Mouse (Mus musculus) embryo, embryonic 10.5 days (tissue): ENCODE results near the gene Cntd1.
"Not testable (repeated sequence)": the region's sequence is repeated elsewhere in the genome, so short reads cannot be mapped to it uniquely, and the experiment has no call there.

Experiments
- DNase-seq: peaks from one replicate; pipeline ENCODE4 v3.0.0-alpha.2; 2015; ENCODE audit warnings: low spot score

Cntd1 gene

DNA sequence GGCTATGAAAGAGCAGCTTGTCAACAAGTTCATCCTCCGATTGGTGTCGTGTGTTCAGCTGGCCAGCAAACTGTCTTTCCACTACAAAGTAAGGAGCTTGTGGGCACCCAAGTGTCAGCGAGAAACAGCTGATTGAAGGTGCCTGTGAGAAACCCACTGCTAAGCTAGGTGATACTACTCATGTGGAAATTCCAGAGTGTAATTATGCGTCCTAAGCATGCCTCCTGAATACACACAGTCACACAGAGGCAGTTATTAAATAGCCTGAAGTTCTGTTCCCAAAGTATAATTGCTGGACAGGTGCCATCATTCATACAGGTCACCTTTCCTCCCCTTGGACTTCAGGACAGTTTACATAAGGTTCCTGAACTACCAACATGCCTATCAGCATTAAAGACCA lies 5.0 kb downstream of the Cntd1 start:
- DNase-seq: no peak

DNA sequence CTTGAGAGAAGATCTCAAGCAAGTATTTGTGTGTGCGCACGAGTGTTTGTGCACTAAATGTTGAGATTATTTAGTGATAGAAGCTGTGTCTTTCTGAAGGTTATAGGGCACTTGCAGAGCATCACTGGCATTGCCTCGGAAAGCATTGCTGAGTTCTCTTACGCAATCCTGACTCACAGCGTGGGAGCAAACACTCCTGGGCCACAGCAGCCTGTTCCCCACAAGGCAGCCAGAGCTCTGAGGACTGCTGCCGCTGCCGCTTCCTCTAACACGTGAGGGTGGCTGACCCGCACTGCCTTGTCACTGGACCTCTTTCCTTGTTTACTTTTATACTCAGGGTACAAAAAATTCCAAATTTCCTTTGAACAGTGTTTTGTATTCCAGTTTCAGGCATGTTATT lies 8.5 kb downstream of the Cntd1 start:
- DNase-seq: no peak

DNA sequence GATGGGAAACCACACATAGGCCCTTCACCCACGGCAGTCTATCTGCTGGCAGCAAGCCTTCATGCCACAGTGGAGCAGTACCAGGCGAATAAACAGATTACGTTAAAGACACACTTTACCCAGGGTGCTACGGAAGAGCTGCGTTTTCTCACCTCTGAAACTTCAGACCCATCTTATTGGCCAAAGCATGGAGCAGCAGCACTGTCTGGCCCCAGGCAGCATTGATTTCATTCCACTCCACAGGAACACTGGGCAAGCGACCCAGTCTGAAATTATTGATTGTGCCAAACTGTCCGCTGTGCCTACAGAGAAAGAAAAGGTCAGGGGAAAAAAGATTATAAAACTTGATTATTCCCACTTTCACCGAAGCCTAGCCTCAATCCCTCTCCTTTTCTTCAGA lies 12.4 kb downstream of the Cntd1 start:
- no peak for DNase-seq

DNA sequence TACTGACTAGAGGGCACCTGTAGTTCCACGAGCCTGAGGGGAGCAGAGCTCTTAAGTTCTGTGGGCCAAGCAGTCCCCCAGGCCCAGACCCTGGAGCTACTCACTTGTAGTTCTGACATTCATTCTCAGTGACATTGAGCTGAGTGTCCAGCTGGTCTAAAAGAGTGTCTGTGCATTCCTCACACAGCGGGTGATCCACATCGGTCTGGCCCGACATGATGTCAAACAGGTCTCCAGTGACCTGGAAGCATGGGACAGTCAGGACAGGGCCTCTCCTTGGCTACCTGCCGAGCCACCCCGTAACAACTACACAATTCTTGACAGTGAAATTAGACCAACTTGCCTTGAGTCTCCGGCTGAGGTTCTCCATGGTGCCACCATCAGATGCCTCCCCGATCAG lies 16.4 kb downstream of the Cntd1 start:
- DNase-seq: no peak

DNA sequence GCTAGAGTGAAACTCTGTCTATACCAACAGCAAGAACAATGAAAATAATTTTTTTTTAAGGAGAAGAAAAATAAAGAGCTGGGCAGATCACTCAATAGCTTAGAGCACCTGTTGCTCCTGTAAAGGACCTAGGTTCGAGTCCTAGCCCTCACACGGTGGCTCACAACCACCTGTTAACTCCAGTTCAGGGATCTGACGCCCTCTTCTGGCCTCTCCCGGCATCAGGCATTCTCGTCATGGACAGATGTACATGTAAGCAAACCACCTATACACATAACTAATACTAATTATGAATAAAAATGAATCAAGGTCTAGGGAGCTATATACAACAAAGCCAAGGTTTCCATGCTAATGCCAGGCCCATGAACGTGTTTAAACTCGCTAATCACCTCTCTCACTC lies 22.1 kb downstream of the Cntd1 start:
- no peak for DNase-seq

DNA sequence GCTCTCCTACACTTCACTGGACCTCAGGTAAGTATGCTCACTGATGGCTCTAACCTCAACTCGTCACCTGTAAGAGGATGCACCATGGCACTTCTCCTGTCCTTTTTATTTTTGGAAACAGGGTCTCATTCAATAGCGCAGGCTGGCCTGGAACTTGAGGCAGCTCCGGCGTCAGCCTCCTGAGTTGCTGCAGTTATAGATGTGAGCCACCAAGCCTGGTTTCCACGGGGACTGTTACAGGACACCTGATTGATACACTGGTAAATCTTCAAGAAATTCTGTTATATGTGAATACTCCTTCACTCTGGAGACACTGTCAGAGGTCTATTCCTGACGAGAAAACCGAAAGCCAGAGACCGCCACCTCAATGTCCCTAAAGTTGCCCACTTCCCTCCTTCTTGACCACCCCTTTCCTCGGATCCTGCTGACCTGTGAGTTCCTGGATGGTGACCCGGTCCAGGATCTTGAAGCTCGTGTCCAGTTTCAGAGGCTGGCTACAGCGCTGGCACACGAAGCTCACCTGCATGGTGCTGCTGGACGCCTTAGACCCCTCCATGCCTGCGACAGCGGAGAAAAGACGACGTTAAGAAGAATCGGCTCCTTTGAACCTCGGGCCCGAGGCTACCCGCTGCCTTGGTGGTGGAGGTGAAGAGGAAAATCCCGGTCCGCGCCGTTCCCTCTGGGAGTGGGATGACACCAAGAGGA lies 22.6 kb downstream of the Cntd1 start:
- DNase-seq: no peak

DNA sequence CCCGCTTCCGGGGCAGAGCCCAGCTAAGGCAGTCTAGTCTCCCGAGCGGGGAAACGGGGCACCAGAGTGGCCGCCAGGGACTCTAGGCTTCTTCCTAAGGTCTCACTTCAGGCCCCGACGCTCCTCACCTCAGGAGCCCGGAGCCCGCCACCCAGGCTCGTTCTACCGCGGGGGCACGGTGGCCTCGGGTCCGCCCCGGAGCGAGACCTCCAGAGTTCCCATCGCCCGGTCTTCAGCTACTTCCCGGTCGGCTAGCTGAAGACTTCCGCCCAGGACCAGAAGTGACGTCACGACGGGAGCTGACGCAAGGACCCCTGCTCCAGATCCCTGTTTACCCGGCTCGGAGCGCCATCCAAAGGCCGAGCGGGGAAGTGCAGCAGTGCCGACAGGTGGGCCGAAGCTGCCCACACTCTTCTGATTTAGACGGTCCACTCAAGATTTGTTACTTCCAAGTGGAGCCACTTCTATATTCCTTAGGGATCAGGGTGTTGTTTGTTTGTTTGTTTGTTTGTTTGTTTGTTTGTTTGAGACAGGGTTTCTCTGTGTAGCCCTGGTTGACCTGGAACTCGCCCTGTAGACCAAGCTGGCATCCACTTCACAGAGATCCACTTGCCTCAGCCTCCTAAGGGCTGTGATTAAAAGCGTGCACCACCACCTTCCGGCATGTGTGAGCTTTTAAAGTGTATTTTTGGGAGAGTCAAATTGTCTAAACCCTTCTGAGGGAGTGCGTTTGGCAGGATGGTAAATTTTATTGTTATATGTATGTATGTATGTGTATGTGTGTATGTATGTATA lies 23.4 kb downstream of the Cntd1 start, which contains the start of gene Becn1:
TSS of gene Becn1 (minus strand) at position 283 of the 795 bp plus-strand sequence.
- DNase-seq: peak; percentile 97

DNA sequence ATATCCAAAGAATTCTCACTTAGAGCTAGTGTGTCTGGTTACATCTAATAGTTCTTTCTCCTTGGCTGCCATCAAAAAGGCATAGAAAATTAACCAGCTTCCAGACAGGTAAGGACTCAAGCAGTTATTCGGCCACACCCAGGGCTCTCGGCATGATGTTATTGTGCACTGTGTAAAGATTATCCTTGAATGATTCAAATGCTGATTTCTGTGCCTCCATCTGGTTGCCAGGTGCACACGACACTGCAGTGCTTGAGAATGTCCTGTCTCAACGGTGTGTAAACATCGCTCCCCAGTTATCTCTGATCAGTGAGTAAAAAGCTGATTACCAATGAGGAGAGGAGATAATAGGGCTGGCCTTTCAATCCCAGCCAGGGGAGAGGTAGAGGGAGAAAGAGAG lies 28.9 kb downstream of the Cntd1 start:
- DNase-seq: no peak

DNA sequence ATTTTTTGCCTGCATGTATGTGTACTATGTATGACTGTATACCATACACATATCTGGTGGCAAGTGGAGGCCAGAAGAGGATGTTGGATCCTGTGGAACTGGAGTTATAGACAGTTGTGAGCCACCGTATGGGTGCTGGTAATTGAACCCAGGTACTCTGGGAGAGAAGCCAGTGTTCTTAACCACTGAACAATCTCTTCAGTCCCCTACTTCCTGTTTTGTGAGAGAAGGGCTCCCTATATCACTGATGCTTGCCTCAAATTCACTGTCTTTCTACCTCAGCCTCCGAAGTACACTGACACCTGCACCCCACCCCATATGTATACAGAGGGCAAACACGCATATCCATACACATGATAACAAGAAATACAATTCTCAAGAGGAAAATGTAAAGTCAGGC lies 32.3 kb downstream of the Cntd1 start:
- no peak for DNase-seq

DNA sequence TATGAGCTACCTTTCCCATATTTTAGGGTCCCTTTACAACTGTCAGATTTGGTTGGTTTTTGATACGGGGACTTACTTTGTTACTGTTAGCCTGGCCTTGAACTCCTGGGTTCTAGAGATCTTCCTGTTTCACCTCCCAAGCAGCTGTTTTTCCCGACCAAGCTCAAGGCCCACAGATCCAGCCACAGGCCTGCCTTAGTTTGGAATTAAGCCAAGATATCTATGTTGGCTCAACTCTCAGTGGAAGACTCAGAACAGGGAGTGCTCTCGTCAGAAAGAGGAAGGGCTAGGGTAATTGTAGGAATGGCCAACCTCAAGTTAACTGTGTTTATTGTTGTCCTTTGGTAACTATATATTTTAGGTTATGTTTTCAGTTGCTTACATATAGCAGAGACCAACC lies 33.3 kb downstream of the Cntd1 start:
- DNase-seq: no peak

DNA sequence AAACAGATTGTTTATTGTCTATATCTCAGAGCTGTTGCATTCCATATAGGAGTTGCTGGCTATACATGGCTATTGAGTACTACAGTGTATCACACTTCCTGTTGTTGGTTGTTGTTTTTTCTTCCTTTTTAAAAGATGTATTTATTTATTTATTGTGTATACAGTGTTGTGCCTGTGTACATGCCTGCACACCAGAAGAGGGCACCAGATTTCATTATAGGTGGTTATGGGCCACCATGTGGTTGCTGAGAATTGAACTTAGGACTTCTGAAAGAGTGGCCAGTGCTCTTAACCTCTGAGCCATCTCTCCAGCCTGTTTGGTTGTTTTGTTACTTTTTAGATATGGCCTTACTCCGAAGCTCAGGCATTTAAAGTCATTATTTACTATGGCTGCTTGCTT lies 35.8 kb downstream of the Cntd1 start:
- DNase-seq: no peak

DNA sequence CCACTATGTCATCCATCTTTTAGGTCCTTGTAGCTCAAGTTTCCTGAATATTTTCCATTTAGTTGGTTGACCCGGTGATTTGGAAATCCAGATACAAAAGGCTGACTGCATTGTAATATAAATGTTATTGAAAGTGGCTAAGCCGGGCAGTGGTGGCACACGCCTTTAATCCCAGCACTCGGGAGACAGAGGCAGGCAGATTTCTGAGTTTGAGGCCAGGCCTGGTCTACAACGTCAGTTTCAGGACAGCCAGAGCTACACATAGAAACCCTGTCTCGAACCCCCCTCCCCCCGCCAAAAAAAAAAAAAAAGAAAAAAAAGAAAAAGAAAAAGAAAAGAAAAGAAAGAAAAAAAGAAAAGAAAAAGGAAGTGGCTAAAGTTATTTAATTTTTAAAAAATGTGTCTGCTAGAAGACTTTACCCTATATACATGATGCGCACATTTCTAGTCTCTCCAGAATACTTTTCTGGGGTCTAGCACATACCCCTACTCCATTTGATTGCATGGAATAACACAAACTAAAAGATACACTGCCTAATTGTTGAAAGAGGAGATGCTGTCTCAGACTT lies 36.4 kb downstream of the Cntd1 start:
- DNase-seq: no peak

DNA sequence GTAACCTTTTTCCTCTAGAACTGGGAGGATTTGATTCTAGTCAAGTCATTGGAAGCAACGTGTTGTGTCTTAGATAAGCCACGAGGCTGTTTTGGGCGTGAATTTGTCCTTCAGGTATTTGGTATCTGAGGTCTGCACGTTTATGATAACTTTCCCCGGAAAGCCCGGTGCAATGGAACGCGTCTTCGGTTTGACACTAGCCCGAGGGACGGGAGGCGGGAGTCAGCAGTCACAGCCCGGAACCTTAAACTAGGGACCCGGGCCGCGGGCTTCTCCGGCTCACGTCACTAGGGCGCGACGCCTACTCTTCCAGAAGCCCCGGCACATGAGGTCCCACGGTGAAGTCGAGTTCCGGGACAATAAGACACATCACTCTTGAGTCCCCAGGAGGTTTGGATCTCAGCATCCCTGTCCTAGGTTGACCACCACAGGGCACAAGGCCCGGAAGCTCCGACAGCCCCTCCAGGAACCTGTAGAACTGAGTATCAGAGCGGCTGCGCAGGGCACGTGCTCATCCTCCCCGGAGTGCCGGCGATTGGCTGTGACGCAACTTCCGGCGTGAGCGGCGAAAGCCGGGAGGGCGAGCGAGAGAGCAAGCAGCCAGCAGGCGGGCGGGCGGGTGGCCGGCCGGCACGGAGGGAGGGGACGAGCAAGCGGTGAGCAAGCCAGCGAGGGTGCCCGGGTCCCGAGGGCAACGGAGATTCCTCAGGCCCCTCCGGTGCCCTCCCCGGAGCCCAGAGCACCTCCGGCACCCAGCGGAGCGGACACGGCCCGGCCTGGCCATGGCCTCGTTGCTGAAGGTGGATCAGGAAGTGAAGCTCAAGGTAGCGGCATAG lies 37.1 kb downstream of the Cntd1 start, which contains the start of gene Psme3:
TSS of gene Psme3 (plus strand) at position 549 of the 836 bp plus-strand sequence.
- DNase-seq: peak; percentile 95

DNA sequence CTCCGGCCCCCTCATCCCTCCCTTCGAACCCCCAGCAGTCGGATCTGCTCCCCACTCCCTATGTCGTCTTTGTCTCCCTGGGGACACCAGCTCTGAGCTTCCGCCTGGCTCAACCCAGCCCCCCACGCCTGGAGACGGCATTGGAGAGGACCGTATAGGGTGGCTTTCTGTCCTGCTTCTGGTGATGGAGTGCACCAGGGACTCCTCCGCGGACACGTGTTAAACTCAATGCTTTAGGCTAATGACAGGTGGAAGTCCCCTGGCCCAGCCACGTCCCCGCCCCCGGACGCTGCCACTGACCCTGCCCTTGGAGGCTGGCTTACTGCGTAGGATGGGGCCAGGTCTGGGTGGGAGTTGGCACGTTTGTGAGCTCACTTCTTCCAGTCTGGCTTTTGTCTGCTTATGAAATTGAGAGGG lies 37.7 kb downstream of the Cntd1 start:
- DNase-seq: peak; percentile 46

DNA sequence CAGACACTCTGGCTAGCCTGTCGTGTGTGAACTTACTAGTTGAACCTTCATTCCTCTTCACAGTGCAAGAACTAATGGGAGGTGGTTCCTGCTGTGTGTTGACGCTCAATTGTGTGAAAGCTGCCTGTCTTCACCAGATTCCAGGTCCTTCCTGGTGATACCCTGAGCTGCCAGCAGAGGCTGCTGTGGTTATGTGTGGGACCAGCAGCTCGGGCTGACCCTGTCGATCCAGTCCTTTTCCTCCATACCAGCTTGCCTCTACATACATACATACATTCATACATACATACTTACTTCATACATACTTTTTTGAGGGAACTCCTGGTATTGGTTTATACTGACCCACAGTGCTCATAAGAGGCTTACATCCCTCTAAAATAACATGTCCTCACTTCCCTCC lies 44.8 kb downstream of the Cntd1 start:
- peak; percentile 80 for DNase-seq

DNA sequence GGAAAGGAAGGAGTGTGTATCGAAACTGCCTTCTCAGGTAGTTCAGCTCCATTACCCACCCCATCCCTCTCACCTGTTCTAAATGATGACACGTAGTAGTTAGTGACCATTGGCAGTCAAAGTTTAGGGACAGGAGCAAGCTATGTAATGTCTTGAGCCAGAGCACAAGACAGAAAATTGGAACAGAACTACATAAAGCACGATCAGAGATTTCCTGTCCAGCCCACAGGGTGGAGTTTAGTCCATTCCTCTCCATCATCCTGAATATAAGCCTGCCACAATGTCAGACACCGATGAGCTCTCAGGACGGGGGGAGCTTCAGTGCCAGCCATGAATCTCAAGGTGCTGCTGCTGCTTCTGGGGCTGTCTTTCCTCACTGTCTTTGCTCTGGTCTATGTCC lies 46.0 kb downstream of the Cntd1 start, which contains the start of gene Aoc2:
TSS of gene Aoc2 (plus strand) at position 301 of the 400 bp plus-strand sequence.
- no peak for DNase-seq

DNA sequence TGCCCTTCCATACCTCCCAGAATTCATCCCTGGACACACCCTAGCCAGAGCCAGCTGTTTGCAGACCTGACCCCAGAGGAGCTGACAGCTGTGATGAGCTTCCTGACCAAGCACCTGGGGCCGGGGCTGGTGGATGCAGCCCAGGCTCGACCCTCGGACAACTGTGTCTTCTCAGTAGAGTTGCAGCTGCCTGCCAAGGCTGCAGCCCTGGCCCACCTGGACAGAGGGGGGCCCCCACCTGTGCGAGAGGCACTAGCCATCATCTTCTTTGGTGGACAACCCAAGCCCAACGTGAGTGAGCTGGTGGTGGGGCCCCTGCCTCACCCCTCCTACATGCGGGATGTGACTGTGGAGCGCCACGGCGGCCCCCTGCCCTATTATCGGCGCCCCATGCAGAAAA lies 46.4 kb downstream of the Cntd1 start:
- not testable (repeated sequence) for DNase-seq

DNA sequence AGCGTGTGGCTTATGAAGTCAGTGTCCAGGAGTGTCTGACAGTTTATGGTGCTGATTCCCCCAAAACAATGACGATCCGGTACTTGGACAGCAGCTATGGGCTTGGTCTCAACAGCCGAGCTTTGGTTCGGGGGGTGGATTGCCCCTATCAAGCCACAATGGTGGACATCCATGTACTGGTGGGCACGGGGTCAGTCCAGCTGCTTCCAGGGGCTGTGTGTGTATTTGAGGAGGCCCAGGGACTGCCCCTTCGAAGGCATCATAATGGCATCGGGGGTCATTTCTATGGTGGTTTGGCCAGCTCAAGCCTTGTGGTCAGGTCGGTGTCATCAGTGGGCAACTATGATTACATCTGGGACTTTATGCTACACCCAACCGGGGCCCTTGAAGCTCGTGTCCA lies 47.3 kb downstream of the Cntd1 start:
- no peak for DNase-seq

DNA sequence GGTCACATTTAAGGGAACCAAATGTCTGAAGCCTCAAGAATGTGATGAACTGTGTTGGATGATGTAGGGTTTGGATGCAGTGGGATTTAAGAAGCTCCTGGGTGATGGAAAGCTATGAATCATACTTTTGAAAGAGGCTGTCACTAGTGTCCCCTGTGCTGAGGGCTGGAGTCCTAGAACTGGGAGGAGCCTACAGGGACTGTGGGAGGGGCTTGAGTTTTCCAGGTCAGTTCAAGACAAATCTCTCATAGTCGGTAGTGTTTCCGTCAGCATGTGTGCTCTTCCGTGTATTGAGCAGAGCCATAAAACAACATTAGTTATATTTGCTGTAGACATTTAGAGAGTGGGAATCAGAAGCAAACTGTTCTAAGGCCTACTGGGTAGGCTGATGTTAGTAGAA lies 48.5 kb downstream of the Cntd1 start:
- DNase-seq: no peak

DNA sequence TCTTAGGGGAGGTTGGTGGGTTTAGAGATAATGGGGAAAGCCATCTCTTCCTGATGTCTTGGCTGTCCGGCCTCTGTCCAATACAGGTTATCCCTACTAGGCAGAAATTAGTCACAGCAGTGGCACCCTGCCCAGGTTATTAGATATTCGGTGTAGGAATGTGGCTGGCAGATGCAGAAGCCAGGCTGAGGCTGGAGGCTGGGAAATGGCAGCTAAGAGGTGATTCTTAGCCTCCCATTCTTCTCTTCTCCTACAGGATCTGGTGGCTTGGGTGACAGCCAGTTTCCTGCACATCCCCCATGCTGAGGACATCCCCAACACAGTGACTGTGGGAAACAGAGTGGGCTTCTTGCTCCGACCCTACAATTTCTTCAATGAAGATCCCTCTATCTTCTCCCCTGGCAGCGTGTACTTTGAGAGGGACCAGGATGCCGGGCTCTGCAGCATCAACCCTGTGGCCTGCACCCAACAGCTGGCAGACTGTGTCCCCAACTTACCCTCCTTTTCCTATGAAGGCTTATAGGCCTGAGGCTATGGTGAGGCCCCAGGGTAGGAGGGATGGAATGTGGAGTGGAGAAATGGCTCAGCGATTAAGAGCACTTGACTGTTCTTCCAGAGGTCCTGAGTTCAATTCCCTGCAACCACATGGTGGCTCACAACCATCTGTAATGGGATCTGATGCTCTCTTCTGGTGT lies 50.3 kb downstream of the Cntd1 start:
- DNase-seq: no peak

DNA sequence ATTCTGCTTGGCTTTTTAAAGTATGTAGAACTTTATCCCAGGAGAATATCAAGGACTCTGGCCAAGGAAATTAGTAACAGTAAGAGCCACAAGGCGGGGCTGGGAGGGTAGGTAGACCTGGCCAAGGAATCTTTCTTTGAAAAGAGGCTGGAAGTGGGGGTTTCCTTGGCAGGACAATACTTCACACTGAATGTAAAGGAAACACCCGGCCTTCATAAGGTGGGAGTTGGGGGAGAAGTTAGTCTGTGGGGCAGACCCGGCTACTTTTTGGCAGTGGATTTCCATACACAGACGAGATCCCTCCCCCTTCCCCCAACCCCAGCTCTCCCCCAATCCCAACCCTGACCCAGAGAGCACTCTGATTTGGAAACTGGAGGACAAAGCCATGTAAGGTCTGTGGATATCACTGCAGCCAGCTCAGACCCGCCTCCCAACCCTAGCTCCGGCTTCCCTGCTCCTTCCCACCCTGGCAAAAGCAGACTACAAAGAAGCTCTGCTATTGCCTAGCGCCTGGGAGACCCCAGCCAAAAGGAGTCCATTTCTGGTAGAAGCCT lies 51.6 kb downstream of the Cntd1 start, which contains the start of gene Aoc3:
TSS of gene Aoc3 (plus strand) at position 235 of the 554 bp plus-strand sequence.
- DNase-seq: no peak
